Comparison of ENCODE assay signal across 7 mouse cellular contexts in genomic region chrX:99819395-99819935, GRCm38 (mm10). TPM values are rescaled to one million over a fixed set of nuclear protein-coding genes. Genes with fewer than 3 reads are reported as not detected.
A peak's percentile ranks its signal among the peaks of the same experiment; 100 is the strongest.
DNase-seq lines count a peak whose midpoint lies in the region; ATAC-seq and TF ChIP-seq lines count a peak whose summit lies in the region.

No protein-coding gene starts in this region.

- DNase-seq in ZHBTc4 (ENCODE audit: low read depth, low spot score), result peak; percentile 84
- peak; percentile 65 for DNase-seq in cerebellum, adult 11-12 months
- peak; percentile 46 to 49 for DNase-seq in left cerebral cortex, adult 2 months (ENCODE audit: extremely low spot score in 1 of 2, low spot score in 2 of 2)
- DNase-seq in lung, postnatal 36 days, result peak; percentile 47
- peak; percentile 47 for DNase-seq in right cerebral cortex, postnatal 25 days

- peak overlapping the region; percentile 69 for H3K9ac ChIP-seq in forebrain, embryonic 16.5 days (replicated peaks; ENCODE audit: low read depth, low read length)
- H3K9ac ChIP-seq in hindbrain, embryonic 15.5 days, result peak overlapping the region; percentile 55; the same call in 1 of the 2 replicates

- H3K4me2 ChIP-seq in forebrain, embryonic 16.5 days (ENCODE audit: low read length), result peak overlapping the region; percentile 59
- H3K4me2 ChIP-seq in hindbrain, embryonic 15.5 days, result peak overlapping the region; percentile 64

- peak; percentile 64 for ATAC-seq in forebrain, embryonic 16.5 days
- ATAC-seq in hindbrain, embryonic 15.5 days (ENCODE audit: low FRiP score, low read depth), result peak; percentile 78

- H3K4me1 ChIP-seq in forebrain, embryonic 16.5 days (replicated peaks; ENCODE audit: control insufficient read depth, insufficient read depth, low read length), result peaks cover 9% of the 10 kb centered on the region; the same call in 1 of the 2 replicates
- H3K4me1 ChIP-seq in hindbrain, embryonic 15.5 days (replicated peaks), result peaks cover 9% of the 10 kb centered on the region; the same call in 1 of the 2 replicates

- no peaks in the 10 kb centered on the region for H3K9me3 ChIP-seq in forebrain, embryonic 16.5 days (ENCODE audit: control insufficient read depth, low read length)
- H3K9me3 ChIP-seq in hindbrain, embryonic 15.5 days, result no peaks in the 10 kb centered on the region

- no peaks in the 10 kb centered on the region; the same call in 1 of the 2 replicates for H3K27me3 ChIP-seq in forebrain, embryonic 16.5 days (replicated peaks; ENCODE audit: control insufficient read depth, insufficient read depth, low read length)
- no peaks in the 10 kb centered on the region for H3K27me3 ChIP-seq in hindbrain, embryonic 15.5 days

- TF ChIP-seq CTCF in left cerebral cortex, adult 2 months (IDR thresholded peaks at IDR 0.05), result peak; percentile 59

- H3K4me3 ChIP-seq in forebrain, embryonic 16.5 days (replicated peaks; ENCODE audit: low read length), result peak overlapping the region; percentile 67
- H3K4me3 ChIP-seq in hindbrain, embryonic 15.5 days, result peak overlapping the region; percentile 64
- peak overlapping the region; percentile 47 for H3K4me3 ChIP-seq in left cerebral cortex, adult 2 months

- WGBS in forebrain, embryonic 16.5 days, result 26% methylated on average over 19 of the region's 22 CpGs
- 21% methylated on average over 19 of the region's 22 CpGs for WGBS in hindbrain, embryonic 15.5 days

- H3K36me3 ChIP-seq in forebrain, embryonic 16.5 days (ENCODE audit: control insufficient read depth, insufficient read depth), result no peaks in the 10 kb centered on the region
- H3K36me3 ChIP-seq in hindbrain, embryonic 15.5 days, result no peaks in the 10 kb centered on the region

- H3K27ac ChIP-seq in forebrain, embryonic 16.5 days (ENCODE audit: low read length), result peak overlapping the region; percentile 81
- peak overlapping the region; percentile 80 for H3K27ac ChIP-seq in hindbrain, embryonic 15.5 days (replicated peaks)
- H3K27ac ChIP-seq in left cerebral cortex, adult 2 months, result peak overlapping the region; percentile 42; the same call in 1 of the 2 replicates

- intact Hi-C loops in left cerebral cortex, adult 2 months (cut with DNase I), result no loop called here

RNA-seq across cellular contexts. Expression of gene Tmem28, which starts 1.4 kb away (rescaled TPM):
- 1.4 and 2.2 TPM in 2 replicates for polyA plus RNA-seq in forebrain, embryonic 16.5 days (2015; fragmentation: Nextera tagmentation; extraction: Ambion mirVana)
- polyA plus RNA-seq in hindbrain, embryonic 15.5 days (2015; fragmentation: Nextera tagmentation; extraction: Ambion mirVana), result 1.8 and 2.1 TPM in 2 replicates
- total RNA-seq in left cerebral cortex, adult 2 months (2021), result 10 to 100 TPM; 18.4 to 22.4 TPM

Comparison
In these comparisons a context has a peak if more than half of its experiments do, and no peak if none do; other contexts are left out.
1. Peak in every context shown above with its lines: DNase-seq, ATAC-seq, H3K4me3 ChIP-seq and H3K27ac ChIP-seq.